Mouse (Mus musculus): ENCODE measurements around the gene Cyp2d34.

DNA sequence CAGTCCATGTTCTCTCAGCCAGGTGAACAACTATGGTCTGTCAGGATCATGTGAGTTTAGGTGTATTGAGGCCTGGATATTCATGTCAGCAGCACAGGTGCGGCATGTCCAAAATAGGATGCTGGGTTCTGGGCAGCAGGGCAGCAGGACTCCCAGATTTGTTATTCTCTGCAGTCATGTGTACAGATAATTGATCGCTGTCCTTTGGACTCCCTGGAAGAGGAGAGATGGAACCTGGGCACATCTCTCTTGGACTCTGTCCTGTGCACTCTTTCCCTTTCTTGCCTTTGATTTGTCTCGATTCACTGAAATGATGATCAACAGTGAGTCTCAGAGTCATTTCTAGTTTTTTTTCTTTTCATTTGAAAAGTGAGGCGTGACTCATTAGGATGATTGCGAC, 23.0 kb upstream of the Cyp2d34 start:
- TF ChIP-seq CTCF (IDR thresholded peaks at IDR 0.05) (no peak), POLR2A (IDR thresholded peaks at IDR 0.05; ENCODE audit: insufficient read depth, low read depth, low read length) (no peak)
